Mouse (Mus musculus) kidney, postnatal 0 days (tissue): Measurements from ENCODE around the gene Cx3cl1. TPM values are rescaled to one million over a fixed set of nuclear protein-coding genes. Genes with fewer than 3 reads are reported as not detected.

ENCODE experiments used
- ATAC-seq: fragments of 200-750 bp; cut with Nextera tagmentation; replicated peaks from 2 replicates; pipeline ENCODE4 v1.8.0; 2017; ENCODE audit warnings: low read depth, moderate number of reproducible peaks, moderate TSS enrichment, moderate library complexity; ENCODE audit not compliant: low FRiP score
- DNase-seq: peaks from one replicate; pipeline ENCODE4 v3.0.0-alpha.2; 2016; ENCODE audit warnings: low spot score
- H3K27ac ChIP-seq: fragments of 300-500 bp; sonication (generic); 2 replicates; pipeline ENCODE4 v1.5.1; 2014; ENCODE audit warnings: mild to moderate bottlenecking
- H3K27me3 ChIP-seq: fragments of 300-500 bp; sonication (generic); 2 replicates; pipeline ENCODE4 v1.6.1; 2014; ENCODE audit warnings: low read length, mixed read lengths; ENCODE audit not compliant: insufficient read depth
- H3K36me3 ChIP-seq: fragments of 300-500 bp; sonication (generic); 2 replicates; pipeline ENCODE4 v1.6.1; 2014; ENCODE audit warnings: low read length, mixed read lengths; ENCODE audit not compliant: insufficient read depth
- H3K4me1 ChIP-seq: fragments of 300-500 bp; sonication (generic); replicated peaks from 2 replicates; pipeline ENCODE4 v1.6.1; 2014; ENCODE audit warnings: antibody characterized with exemption, low read length, mixed read lengths; ENCODE audit not compliant: insufficient read depth
- H3K4me2 ChIP-seq: fragments of 300-500 bp; sonication (generic); 2 replicates; pipeline ENCODE4 v1.6.1; 2014; ENCODE audit warnings: mild to moderate bottlenecking, low read length, moderate library complexity, mixed read lengths
- H3K4me3 ChIP-seq: fragments of 300-500 bp; sonication (generic); replicated peaks from 2 replicates; pipeline ENCODE4 v1.5.1; 2014; ENCODE audit warnings: low read depth, low read length
- H3K9ac ChIP-seq: fragments of 300-500 bp; sonication (generic); 2 replicates; pipeline ENCODE4 v1.6.1; 2014; ENCODE audit warnings: low read depth, low read length
- H3K9me3 ChIP-seq: fragments of 300-500 bp; sonication (generic); replicated peaks from 2 replicates; pipeline ENCODE4 v1.6.1; 2016; ENCODE audit warnings: low read length, inconsistent platforms, mixed read lengths
- CTCF ChIP-seq: IDR thresholded peaks from 2 replicates; pipeline ENCODE4 v1.5.1; 2016; ENCODE audit warnings: antibody characterized with exemption, low read depth, mild to moderate bottlenecking, moderate library complexity
- WGBS: fragments of 180-500 bp; shearing (Covaris S2); extraction: QIAGEN DNeasy Blood & Tissue Kit; methylation state at CpG from one replicate; pipeline ENCODE4 v1.1.7; 2014; 5-methylcytosine and 5-hydroxymethylcytosine counted together
- polyA plus RNA-seq: library from polyadenylated mRNA; unstranded; fragments of >200 nt; fragmentation: Nextera tagmentation; extraction: Ambion mirVana; gene quantifications from 2 replicates; pipeline ENCODE4 v1.2.1, GENCODE M21; 2015

Cx3cl1 gene
- polyA plus RNA-seq, 1 experiment from 2014 or later: 23.4 TPM

DNA sequence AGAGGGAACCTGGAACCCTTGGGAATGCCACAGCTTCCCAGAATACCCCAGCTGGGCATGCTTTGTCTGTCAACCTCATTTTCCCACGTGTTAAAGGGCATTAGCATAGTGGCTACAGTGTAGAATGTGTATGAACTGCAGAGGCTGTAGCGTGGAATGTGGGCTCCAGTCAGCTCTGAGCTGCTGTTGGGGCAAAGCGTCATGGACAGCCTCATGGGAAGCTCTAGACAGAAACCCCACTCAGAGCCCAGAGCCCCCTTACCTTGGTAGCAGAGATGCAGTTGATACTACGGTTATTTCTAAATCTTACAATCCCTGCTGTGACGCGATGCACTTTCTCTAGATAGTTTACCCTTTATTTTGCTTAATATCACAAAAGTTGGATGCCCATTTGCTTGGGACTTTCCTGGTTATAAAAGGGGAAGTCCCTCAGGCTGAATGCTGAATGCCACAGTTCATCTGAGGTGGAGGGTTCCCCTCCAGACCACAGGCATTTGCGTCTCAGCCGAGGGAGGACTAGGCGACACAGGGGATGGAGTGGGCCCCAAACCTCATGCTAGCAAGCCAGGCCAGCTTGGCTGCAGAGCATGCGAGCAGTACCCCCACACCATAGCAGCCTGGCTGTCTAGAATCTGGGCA lies 7.2 kb downstream of the Cx3cl1 start:
- TF ChIP-seq CTCF: no peak
- Histone ChIP-seq H3K27me3 (no peaks in the 10 kb centered on the region), H3K4me3 (no peak overlapping the region), H3K27ac (peak overlapping the region; percentile 78; the same call in 1 of the 2 replicates), H3K4me2 (no peak overlapping the region), H3K9ac (no peak overlapping the region), H3K36me3 (no peaks in the 10 kb centered on the region), H3K4me1 (peaks cover 22% of the 10 kb centered on the region), H3K9me3 (no peaks in the 10 kb centered on the region)
- DNase-seq: no peak
- 64% methylated on average over 10 of the region's 10 CpGs for WGBS
- no peak for ATAC-seq

DNA sequence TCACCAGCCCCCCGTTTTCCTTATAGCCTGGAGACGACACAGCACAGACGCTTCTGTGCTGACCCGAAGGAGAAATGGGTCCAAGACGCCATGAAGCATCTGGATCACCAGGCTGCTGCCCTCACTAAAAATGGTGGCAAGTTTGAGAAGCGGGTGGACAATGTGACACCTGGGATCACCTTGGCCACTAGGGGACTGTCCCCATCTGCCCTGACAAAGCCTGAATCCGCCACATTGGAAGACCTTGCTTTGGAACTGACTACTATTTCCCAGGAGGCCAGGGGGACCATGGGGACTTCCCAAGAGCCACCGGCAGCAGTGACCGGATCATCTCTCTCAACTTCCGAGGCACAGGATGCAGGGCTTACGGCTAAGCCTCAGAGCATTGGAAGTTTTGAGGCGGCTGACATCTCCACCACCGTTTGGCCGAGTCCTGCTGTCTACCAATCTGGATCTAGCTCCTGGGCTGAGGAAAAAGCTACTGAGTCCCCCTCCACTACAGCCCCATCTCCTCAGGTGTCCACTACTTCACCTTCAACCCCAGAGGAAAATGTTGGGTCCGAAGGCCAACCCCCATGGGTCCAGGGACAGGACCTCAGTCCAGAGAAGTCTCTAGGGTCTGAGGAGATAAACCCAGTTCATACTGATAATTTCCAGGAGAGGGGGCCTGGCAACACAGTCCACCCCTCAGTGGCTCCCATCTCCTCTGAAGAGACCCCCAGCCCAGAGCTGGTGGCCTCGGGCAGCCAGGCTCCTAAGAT lies 7.9 kb downstream of the Cx3cl1 start:
- no peak overlapping the region for H3K4me3 ChIP-seq
- H3K9ac ChIP-seq: no peak overlapping the region
- H3K27me3 ChIP-seq: no peaks in the 10 kb centered on the region
- no peaks in the 10 kb centered on the region for H3K36me3 ChIP-seq
- peaks cover 22% of the 10 kb centered on the region for H3K4me1 ChIP-seq
- H3K4me2 ChIP-seq: no peak overlapping the region
- DNase-seq (no peak), ATAC-seq (no peak)
- no peaks in the 10 kb centered on the region for H3K9me3 ChIP-seq
- WGBS: 94% methylated on average over 16 of the region's 16 CpGs
- TF ChIP-seq CTCF: no peak
- H3K27ac ChIP-seq: no peak overlapping the region

DNA sequence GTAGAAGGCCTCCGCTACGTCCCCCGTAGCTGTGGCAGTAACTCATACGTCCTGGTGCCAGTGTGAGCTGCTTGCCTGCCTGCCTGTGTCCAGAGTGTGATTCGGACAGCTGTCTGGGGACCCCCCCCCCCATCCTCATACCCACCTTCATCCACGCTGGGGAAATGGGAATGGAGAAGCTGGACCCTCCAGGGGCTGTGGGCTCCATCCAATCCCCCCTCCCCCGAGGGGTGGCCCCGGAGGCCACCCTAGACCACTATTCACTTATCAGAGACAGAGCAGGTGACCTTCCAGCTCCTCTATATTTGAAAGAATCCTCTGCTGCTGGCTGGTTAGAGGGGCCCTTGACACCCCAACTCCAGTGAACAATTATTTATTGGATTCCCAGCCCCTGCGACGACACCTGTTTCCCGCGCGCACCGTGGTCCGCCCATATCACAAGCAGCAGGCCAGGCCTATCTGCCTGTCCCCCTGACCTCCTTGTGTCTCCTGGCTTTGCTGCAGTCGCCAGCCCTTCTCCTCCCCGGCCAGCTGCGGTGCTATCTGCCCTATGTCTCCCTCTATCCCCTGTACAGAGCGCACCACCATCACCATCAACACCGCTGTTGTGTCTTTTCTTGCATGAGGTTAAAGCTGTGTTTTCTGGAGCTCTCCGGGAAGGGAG lies 8.8 kb downstream of the Cx3cl1 start:
- Histone ChIP-seq H3K4me3 (no peak overlapping the region), H3K27me3 (no peaks in the 10 kb centered on the region), H3K4me2 (no peak overlapping the region), H3K27ac (0 out of 2 replicates have a peak overlapping the region, but pooled peaks have one; percentile 10), H3K36me3 (no peaks in the 10 kb centered on the region), H3K4me1 (peaks cover 25% of the 10 kb centered on the region), H3K9me3 (no peaks in the 10 kb centered on the region), H3K9ac (no peak overlapping the region)
- TF ChIP-seq CTCF: no peak
- WGBS: 86% methylated on average over 21 of the region's 21 CpGs
- DNase-seq (no peak), ATAC-seq (no peak)

DNA sequence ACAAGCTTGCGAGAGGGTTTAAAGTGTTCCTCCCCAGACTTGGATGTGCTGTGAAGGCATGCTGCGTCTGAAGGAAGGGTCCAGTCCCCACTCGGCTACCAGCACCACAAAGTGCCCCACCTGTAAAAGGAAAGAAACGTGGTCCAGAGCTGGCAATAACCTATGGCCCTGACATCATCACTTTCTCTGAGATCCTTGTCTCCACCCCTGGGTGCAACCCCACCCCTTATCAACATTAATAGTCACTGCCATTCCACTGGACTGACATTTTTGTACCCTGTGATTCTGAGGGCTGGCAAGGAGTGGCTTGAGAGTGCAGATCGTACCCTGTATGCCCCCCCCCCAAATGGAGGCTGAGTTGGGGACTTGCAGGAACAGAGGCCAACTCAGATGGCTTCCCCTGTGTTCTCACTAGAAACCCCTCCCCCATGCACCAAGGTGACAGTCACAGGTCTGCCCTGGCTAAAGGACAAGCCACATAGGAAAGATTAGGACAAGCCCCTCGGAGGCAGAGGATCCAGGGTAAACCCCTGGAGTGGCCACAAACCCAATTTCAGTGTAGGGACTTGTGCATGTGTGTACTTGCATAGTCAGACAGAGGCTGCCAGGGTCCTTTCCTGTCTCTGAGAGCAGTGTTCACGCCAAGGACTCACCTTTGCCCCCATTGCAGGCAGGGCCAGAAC lies 9.5 kb downstream of the Cx3cl1 start:
- Histone ChIP-seq H3K9ac (no peak overlapping the region), H3K9me3 (no peaks in the 10 kb centered on the region), H3K27me3 (no peaks in the 10 kb centered on the region), H3K36me3 (no peaks in the 10 kb centered on the region), H3K4me3 (no peak overlapping the region), H3K4me1 (peaks cover 27% of the 10 kb centered on the region), H3K4me2 (no peak overlapping the region), H3K27ac (peak overlapping the region; percentile 66)
- 54% methylated on average over 7 of the region's 7 CpGs for WGBS
- DNase-seq: no peak
- no peak for TF ChIP-seq CTCF
- no peak; the same call in 1 of the 2 replicates for ATAC-seq

DNA sequence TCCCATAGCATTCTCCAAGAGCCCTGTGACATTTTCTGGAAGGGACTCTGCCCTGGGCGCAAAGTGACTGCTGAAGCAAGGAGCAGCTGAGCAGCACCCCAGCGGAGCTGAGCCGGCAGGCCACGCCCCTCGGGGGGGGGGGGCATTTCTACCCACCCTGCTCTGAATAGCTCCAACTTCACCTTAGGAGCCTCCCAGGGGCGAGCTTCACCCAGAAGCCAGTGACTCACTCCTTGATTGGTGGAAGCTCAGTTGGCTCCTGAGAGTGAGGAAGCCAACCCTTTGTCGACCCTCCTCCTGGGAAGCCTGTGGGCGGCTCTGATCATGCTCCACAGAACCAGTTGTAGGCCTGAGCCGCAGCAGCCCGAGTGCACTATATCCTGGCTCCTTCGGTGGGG lies 10.0 kb downstream of the Cx3cl1 start:
- H3K4me2 ChIP-seq: peak overlapping the region; percentile 8; the same call in 1 of the 2 replicates
- DNase-seq: peak; percentile 64
- ATAC-seq: peak; percentile 92
- peak overlapping the region; percentile 66; the same call in 1 of the 2 replicates for H3K27ac ChIP-seq
- peaks cover 27% of the 10 kb centered on the region for H3K4me1 ChIP-seq
- H3K9me3 ChIP-seq: no peaks in the 10 kb centered on the region
- H3K9ac ChIP-seq: no peak overlapping the region
- H3K36me3 ChIP-seq: no peaks in the 10 kb centered on the region
- TF ChIP-seq CTCF: no peak
- no peaks in the 10 kb centered on the region for H3K27me3 ChIP-seq
- 6% methylated on average over 11 of the region's 11 CpGs for WGBS
- no peak overlapping the region for H3K4me3 ChIP-seq

- Histone ChIP-seq H3K4me3 (no peak overlapping the region), H3K9ac (no peak overlapping the region), H3K4me2 (no peak overlapping the region), H3K27me3 (no peaks in the 10 kb centered on the region), H3K36me3 (no peaks in the 10 kb centered on the region), H3K4me1 (peaks cover 20% of the 10 kb centered on the region), H3K9me3 (no peaks in the 10 kb centered on the region), H3K27ac (no peak overlapping the region)
- TF ChIP-seq CTCF: no peak
- 60% methylated on average over 4 of the region's 4 CpGs for WGBS
- no peak for ATAC-seq
- no peak for DNase-seq
These were observed 12.1 kb downstream of the Cx3cl1 start for GRCm38 (mm10) chr8:94783890-94784289.
